Mouse (Mus musculus) testis, adult 10 weeks (tissue): ENCODE results near the gene Ddx1. TPM values are rescaled to one million over a fixed set of nuclear protein-coding genes. Genes with fewer than 3 reads are reported as not detected.

Experiments used
- polyA plus RNA-seq: library from polyadenylated mRNA; stranded (reverse); fragments of 350-450 nt; fragmentation: Illumina TruSeq; extraction: RNeasy Lipid Tissue Mini Kit (QIAGEN cat#74804); gene quantifications from one replicate; pipeline ENCODE4 v1.2.3, GENCODE M21; 2014; ENCODE audit warnings: low read depth, low replicate concordance

The Ddx1 gene
- polyA plus RNA-seq: 515 TPM

DNA sequence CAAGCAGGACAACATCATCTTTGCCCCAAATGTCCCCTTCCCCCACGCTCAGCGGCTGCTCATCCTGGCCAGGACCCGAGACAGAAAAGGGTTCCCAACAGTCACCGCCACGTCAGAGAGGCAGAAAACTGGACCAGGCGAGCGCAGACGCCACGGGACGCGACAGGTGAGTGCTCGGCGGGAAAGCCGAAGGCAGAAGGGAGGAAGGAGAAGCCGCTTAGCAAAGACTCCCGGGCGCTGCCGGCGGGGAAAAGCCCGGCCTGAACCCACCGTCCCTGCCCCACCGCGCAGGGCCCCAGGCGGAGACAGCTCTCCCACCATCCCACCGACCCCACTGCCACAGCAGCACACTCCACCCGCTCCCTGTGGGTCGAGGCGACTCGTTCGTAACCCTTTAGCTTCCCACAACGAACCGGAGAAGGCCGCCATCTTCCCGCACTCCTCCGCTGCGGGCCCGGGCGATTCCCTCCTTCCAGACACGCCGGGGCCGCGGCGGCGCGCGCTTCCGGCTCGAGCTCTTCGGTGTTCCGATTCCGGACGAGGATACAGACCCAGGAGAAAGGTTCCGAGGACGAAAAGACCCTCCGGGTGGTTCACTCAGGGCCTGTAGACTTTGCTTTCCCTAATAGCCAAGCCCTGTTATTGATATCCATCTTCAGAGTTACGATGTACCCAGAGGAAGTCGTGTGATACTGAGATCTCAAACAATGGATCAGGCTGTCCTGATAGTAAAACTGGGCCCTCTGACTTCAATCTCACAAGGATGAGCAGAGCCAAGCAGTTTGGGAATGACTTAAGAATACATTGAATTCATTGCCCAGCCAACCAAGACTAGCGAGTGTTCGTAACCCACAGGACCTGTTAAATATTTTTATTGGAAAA is at the start of gene Ddx1:
TSS of gene Ddx1 (minus strand) at position 523 of the 882 bp plus-strand sequence.

DNA sequence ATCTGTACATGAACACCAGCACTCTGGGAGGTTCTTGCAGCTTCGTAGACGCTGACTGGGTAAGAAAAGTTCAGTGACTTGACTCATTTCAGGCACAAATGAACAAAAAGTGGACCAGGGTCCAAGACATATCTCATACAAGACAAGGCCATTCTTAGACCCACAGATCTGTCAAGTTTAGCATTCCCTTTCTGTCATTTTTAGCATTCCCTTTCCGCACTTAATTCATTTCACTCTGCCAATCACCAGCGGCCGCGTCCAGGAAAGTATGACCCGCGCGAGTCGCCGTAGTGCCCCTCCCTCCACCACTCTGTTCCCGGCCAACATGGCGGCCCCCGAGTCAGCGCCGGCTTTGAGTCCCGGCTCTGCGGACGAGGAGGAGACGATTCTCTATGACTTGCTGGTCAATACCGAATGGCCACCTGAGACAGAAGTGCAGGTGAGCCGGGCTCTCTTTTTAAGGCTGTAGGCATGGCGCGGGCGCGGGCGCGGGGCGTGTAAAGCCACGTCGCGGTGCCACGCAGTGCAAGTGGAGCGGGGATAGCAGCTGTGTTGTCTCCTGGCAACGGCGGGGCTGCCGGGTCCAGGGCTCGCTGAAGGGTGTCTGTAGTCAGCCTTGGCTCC is 19.9 kb upstream of the Ddx1 start, which contains the start of gene Nbas:
TSS of gene Nbas (plus strand) at position 308 of the 624 bp plus-strand sequence.

Other genes starting within 250 kb of the Ddx1 start
- 30.2 TPM for gene Nbas, start 19.9 kb upstream of the Ddx1 start, polyA plus RNA-seq